Mouse (Mus musculus): ENCODE data around the gene Lrrc23. TPM values are rescaled to one million over a fixed set of nuclear protein-coding genes. Genes with fewer than 3 reads are reported as not detected.
"Not testable (repeated sequence)": the region's sequence is repeated elsewhere in the genome, so short reads cannot be mapped to it uniquely, and the experiment has no call there.

Lrrc23 gene
- polyA plus RNA-seq, 1 experiment from 2014 or later, result 6.4 TPM

DNA sequence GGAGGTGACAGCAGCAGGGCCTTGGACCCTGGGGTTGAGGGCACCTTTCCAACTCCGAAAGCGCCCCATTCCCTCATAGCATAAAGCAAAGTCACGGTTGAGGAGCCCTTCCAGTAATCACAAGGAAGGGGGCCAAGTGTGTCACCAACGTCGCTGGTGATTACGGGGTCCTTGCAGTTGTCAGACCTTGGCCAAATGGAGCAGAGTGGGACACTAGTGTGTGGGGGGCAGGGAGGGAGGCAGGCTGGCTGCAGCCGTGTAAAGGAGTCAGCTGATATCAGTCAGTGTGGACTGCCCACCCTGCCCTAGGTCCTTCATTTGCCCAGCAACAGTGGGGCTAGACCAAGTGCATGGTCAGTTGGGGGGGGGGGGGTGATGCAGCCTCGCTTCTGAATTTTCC lies 34.9 kb upstream of the Lrrc23 start:
- DNase-seq (ENCODE audit: low spot score) (no peak), ATAC-seq (ENCODE audit: low FRiP score) (peak; percentile 35)
- Histone ChIP-seq H3K27me3 (ENCODE audit: control insufficient read depth, insufficient read depth, low read length) (no peaks in the 10 kb centered on the region), H3K4me2 (replicated peaks) (peak overlapping the region; percentile 87), H3K4me1 (replicated peaks; ENCODE audit: control insufficient read depth, insufficient read depth, low read length) (peaks cover 25% of the 10 kb centered on the region), H3K27ac (0 out of 2 replicates have a peak overlapping the region, but pooled peaks have one; percentile 77), H3K9me3 (ENCODE audit: control insufficient read depth, low read length) (no peaks in the 10 kb centered on the region), H3K36me3 (replicated peaks; ENCODE audit: control insufficient read depth, insufficient read depth) (peaks cover 66% of the 10 kb centered on the region), H3K4me3 (replicated peaks; ENCODE audit: low read length) (peak overlapping the region; percentile 48), H3K9ac (peak overlapping the region; percentile 80; the same call in 1 of the 2 replicates)
- WGBS, result 47% methylated on average over 8 of the region's 8 CpGs

DNA sequence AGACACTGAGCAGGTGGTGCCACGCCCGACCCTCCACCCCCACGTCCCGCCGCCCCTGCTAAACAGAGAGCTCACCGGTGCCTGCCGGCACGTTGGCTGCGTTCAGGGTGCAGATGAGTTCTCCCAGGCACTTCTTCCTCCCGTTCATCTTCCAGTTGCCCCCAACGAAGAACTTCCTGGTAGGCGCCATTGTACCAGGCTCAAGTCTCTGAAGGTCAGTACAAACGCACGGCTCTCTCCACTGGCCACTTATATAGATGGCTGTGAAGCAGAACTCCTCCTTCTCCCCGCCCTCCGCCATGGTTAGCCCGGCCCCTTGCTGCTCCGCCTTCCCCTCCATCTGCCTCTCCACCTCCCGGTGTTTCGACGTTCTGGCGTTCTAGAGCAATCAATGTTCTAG lies 34.4 kb upstream of the Lrrc23 start, which contains the start of gene Tpi1:
Gene Tpi1, minus strand, starts transcription at position 364 of the 400 bp plus-strand sequence.
- peak; percentile 81 for DNase-seq (ENCODE audit: low spot score)
- Histone ChIP-seq H3K36me3 (replicated peaks; ENCODE audit: control insufficient read depth, insufficient read depth) (peaks cover 61% of the 10 kb centered on the region), H3K4me3 (replicated peaks; ENCODE audit: low read length) (peak within 1 kb of the TSS; percentile 48), H3K27me3 (ENCODE audit: control insufficient read depth, insufficient read depth, low read length) (no peaks in the 10 kb centered on the region), H3K27ac (peak within 1 kb of the TSS; percentile 77), H3K4me2 (replicated peaks) (peak within 1 kb of the TSS; percentile 87), H3K9me3 (ENCODE audit: control insufficient read depth, low read length) (no peaks in the 10 kb centered on the region), H3K4me1 (replicated peaks; ENCODE audit: control insufficient read depth, insufficient read depth, low read length) (peaks cover 30% of the 10 kb centered on the region), H3K9ac (peak within 1 kb of the TSS; percentile 80)
- ATAC-seq (ENCODE audit: low FRiP score), result peak; percentile 87
- WGBS, result 0% methylated on average over 22 of the region's 22 CpGs

DNA sequence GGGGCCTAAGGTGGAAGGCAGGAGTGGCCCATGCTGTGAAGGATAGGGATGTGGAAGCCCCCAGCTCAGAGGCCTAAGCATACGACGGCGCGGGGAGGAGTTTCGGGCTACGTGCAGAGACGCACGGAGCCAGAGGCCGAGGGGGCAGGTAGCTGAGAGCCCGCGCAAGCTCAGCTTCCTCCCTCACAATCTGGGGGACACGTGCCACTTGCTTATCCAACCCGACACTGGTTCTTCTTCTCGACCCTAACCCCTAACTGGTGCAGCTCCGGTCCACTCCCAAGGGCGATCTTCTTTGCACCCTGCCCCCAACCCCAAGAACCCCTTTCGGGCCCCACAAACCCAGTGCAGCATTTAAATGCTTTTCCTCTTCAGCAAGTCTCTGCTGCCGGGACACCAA lies 34.0 kb upstream of the Lrrc23 start:
- peak; percentile 67 for ATAC-seq (ENCODE audit: low FRiP score)
- Histone ChIP-seq H3K36me3 (replicated peaks; ENCODE audit: control insufficient read depth, insufficient read depth) (peaks cover 56% of the 10 kb centered on the region), H3K27ac (peak overlapping the region; percentile 77), H3K4me3 (replicated peaks; ENCODE audit: low read length) (peak overlapping the region; percentile 48), H3K9ac (peak overlapping the region; percentile 80), H3K4me1 (replicated peaks; ENCODE audit: control insufficient read depth, insufficient read depth, low read length) (peaks cover 30% of the 10 kb centered on the region), H3K27me3 (ENCODE audit: control insufficient read depth, insufficient read depth, low read length) (no peaks in the 10 kb centered on the region), H3K4me2 (replicated peaks) (peak overlapping the region; percentile 87), H3K9me3 (ENCODE audit: control insufficient read depth, low read length) (no peaks in the 10 kb centered on the region)
- WGBS, result 0% methylated on average over 18 of the region's 18 CpGs
- peak; percentile 76 for DNase-seq (ENCODE audit: low spot score)

DNA sequence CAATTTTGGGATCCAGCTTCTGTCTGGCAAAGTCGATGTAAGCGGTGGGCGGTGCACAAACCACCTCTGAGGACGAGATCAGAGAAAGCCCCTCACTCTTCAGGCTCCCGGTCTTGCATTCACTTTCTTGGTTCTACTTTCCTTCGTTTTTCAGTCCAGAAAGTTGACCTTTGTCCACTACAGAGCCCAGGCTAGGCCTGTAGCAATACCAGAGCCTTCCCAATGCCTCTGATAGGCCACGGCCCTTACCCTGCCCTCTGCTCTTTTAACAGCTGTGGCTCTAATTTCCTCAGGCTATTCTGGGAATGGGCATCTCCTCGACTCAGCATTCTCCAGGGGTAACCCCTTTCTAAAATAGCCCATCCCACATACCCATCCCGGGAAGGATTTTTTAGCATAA lies 33.3 kb upstream of the Lrrc23 start:
- peak overlapping the region; percentile 48 for H3K4me3 ChIP-seq (replicated peaks; ENCODE audit: low read length)
- H3K4me2 ChIP-seq (replicated peaks), result peak overlapping the region; percentile 87
- H3K9me3 ChIP-seq (ENCODE audit: control insufficient read depth, low read length), result no peaks in the 10 kb centered on the region
- ATAC-seq (ENCODE audit: low FRiP score) (no peak), DNase-seq (ENCODE audit: low spot score) (no peak)
- peak overlapping the region; percentile 77 for H3K27ac ChIP-seq
- WGBS, result 23% methylated on average over 9 of the region's 9 CpGs
- no peaks in the 10 kb centered on the region for H3K27me3 ChIP-seq (ENCODE audit: control insufficient read depth, insufficient read depth, low read length)
- peaks cover 33% of the 10 kb centered on the region for H3K4me1 ChIP-seq (replicated peaks; ENCODE audit: control insufficient read depth, insufficient read depth, low read length)
- H3K9ac ChIP-seq, result peak overlapping the region; percentile 80
- H3K36me3 ChIP-seq (replicated peaks; ENCODE audit: control insufficient read depth, insufficient read depth), result peaks cover 50% of the 10 kb centered on the region

DNA sequence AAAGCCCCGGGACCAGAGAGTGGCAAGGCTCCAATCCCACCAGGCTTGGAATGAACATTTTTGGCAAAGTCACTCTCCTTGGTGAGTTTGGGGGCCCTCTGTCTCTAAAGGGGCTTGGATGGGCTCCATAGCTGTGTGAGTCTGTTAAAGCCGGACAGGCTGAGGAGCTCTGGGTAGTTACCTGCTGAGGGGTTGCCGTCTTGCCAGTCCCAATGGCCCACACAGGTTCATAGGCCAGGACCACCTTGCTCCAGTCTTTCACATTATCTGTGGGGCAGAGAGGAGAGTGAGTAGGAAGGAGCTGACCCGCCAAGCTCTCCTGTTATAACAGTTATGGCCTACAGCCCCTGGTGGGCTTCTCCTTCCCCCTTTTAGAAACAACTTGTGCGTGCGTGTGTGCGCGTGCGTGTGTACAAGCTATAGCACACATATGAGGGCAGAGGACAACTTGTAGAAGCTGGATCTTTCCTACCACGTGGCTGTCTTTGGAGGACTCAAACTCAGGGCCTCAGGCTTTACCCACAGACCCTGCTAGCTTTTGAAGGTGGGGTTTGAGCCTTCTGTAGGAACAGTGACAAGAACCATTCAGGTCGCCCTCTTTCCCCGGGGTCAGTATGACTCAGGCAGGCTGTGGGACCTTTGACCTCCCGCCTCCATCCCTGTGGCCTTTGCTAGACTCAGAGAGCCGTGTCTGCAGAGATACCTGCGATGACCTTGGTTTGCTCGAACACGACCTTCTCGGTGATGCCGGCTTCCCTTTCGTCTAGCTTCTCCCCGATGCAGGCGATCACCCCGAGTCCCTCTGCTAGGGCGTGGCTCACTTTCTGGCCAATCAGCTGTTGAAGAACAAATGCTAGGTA lies 32.4 kb upstream of the Lrrc23 start:
- H3K4me1 ChIP-seq (replicated peaks; ENCODE audit: control insufficient read depth, insufficient read depth, low read length), result peaks cover 33% of the 10 kb centered on the region
- H3K9me3 ChIP-seq (ENCODE audit: control insufficient read depth, low read length), result no peaks in the 10 kb centered on the region
- no peak for DNase-seq (ENCODE audit: low spot score)
- peak overlapping the region; percentile 48 for H3K4me3 ChIP-seq (replicated peaks; ENCODE audit: low read length)
- H3K4me2 ChIP-seq (replicated peaks), result peak overlapping the region; percentile 87
- WGBS, result 82% methylated on average over 24 of the region's 24 CpGs
- peaks cover 40% of the 10 kb centered on the region for H3K36me3 ChIP-seq (replicated peaks; ENCODE audit: control insufficient read depth, insufficient read depth)
- no peaks in the 10 kb centered on the region for H3K27me3 ChIP-seq (ENCODE audit: control insufficient read depth, insufficient read depth, low read length)
- no peak overlapping the region for H3K27ac ChIP-seq
- no peak overlapping the region for H3K9ac ChIP-seq
- ATAC-seq (ENCODE audit: low FRiP score), result no peak

DNA sequence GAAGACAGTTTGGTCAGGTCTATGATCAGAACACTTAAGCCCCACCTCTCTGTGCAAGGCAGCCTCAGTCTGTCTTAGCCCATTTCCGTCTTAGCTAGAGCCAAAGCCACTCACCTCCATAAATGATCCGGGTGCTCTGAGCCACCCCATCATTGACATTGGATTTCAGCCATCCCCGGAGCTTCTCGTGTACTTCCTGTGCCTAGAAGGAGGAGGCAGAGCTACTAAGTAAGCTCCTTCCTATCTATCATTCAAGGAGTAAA lies 31.8 kb upstream of the Lrrc23 start:
- Histone ChIP-seq H3K4me1 (replicated peaks; ENCODE audit: control insufficient read depth, insufficient read depth, low read length) (peaks cover 38% of the 10 kb centered on the region), H3K9ac (no peak overlapping the region)

DNA sequence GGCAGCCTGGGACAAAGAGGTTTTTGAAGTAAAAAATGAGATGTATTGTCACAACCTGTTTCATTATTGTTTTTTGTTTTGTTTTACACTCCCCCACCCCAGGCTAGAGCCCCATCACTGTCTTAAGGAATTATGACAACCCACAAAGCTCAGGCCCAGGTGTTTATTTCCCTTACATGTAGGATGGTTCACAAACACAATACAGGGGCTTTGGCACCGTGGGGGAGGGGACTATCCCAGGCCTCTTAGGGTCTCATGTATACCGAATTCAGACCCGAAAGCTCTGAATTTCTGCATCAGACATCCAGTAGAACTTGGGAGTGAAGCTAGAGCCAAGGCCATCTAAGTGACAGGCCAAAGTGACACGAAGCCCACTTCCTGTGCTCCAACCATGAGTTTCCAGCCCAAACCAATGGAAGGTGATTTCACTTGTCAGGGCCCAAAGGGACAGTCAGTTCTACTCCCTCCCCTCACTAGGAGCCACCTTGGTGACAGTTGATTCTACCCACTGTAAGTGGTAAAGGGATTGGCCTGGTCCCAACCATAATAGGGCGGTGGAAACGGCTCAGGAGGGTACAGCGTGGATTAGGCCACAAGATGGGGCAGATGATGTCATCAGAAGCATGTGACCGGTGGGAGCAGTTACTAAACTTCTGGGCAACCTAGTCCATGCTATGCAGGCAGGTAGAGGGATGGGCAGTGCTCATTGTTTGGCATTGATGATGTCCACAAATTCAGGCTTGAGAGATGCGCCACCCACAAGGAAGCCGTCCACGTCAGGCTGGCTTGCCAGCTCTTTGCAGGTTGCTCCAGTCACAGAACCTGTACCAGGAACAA lies 31.3 kb upstream of the Lrrc23 start:
- not testable (repeated sequence) for ATAC-seq (ENCODE audit: low FRiP score); H3K4me3 ChIP-seq (replicated peaks; ENCODE audit: low read length); H3K27me3 ChIP-seq (ENCODE audit: control insufficient read depth, insufficient read depth, low read length); DNase-seq (ENCODE audit: low spot score); H3K4me2 ChIP-seq (replicated peaks); H3K9ac ChIP-seq; H3K27ac ChIP-seq; H3K9me3 ChIP-seq (ENCODE audit: control insufficient read depth, low read length)
- peaks cover 40% of the 10 kb centered on the region for H3K4me1 ChIP-seq (replicated peaks; ENCODE audit: control insufficient read depth, insufficient read depth, low read length)
- WGBS, result 81% methylated on average over 10 of the region's 11 CpGs
- H3K36me3 ChIP-seq (replicated peaks; ENCODE audit: control insufficient read depth, insufficient read depth), result peaks cover 29% of the 10 kb centered on the region

More for the DNA sequence above, 31.8 kb upstream of the Lrrc23 start:
- Histone ChIP-seq H3K27ac (no peak overlapping the region), H3K36me3 (replicated peaks; ENCODE audit: control insufficient read depth, insufficient read depth) (peaks cover 35% of the 10 kb centered on the region), H3K9me3 (ENCODE audit: control insufficient read depth, low read length) (no peaks in the 10 kb centered on the region), H3K27me3 (ENCODE audit: control insufficient read depth, insufficient read depth, low read length) (no peaks in the 10 kb centered on the region), H3K4me2 (replicated peaks) (no peak overlapping the region), H3K4me3 (replicated peaks; ENCODE audit: low read length) (no peak overlapping the region)
- DNase-seq (ENCODE audit: low spot score), result no peak
- 83% methylated on average over 4 of the region's 4 CpGs for WGBS
- no peak for ATAC-seq (ENCODE audit: low FRiP score)

DNA sequence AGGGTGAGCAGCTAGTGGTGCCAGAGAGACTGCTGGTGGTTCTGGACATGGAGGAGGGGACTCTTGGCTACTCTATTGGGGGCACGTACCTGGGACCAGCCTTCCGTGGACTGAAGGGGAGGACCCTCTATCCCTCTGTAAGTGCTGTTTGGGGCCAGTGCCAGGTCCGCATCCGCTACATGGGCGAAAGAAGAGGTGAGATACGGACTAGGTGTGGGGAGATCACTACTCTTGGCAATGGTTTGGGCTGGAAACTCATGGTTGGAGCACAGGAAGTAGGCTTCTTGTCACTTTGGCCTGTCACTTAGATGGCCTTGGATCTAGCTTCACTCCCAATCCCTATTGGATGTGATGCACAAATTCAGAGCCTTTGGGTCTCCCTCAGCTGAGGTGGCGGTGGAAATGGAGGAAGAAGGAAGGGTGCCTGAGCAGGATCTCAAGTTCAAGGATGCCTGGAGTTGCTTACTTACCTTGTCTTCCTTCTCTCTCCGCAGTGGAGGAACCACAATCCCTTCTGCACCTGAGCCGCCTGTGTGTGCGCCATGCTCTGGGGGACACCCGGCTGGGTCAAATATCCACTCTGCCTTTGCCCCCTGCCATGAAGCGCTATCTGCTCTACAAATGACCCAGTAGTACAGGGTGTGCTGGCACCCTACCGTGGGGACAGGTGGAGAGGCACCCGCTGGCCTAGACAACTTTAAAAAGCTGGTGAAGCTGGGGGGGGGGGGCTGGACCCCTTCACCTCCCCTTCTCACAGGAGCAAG lies 30.4 kb upstream of the Lrrc23 start:
- Histone ChIP-seq H3K9ac (peak overlapping the region; percentile 57), H3K4me3 (replicated peaks; ENCODE audit: low read length) (peak overlapping the region; percentile 44), H3K27me3 (ENCODE audit: control insufficient read depth, insufficient read depth, low read length) (no peaks in the 10 kb centered on the region), H3K4me2 (replicated peaks) (peak overlapping the region; percentile 69), H3K4me1 (replicated peaks; ENCODE audit: control insufficient read depth, insufficient read depth, low read length) (peaks cover 44% of the 10 kb centered on the region), H3K36me3 (replicated peaks; ENCODE audit: control insufficient read depth, insufficient read depth) (peaks cover 21% of the 10 kb centered on the region), H3K9me3 (ENCODE audit: control insufficient read depth, low read length) (no peaks in the 10 kb centered on the region), H3K27ac (0 out of 2 replicates have a peak overlapping the region, but pooled peaks have one; percentile 15)
- 47% methylated on average over 14 of the region's 14 CpGs for WGBS
- ATAC-seq (ENCODE audit: low FRiP score), result no peak
- DNase-seq (ENCODE audit: low spot score), result no peak

Data from hindbrain, embryonic 14.5 days (tissue).